Mouse (Mus musculus): Measurements from ENCODE around the gene Agbl4. TPM values are rescaled to one million over a fixed set of nuclear protein-coding genes. Genes with fewer than 3 reads are reported as not detected.

Gene Agbl4
- total and polyA plus RNA-seq, 3 experiments: not detected

GRCm38 (mm10) chr4:111442435-111443238, 1045.2 kb downstream of the Agbl4 start (continued):
- TF ChIP-seq BHLHE40 (IDR thresholded peaks at IDR 0.05; ENCODE audit: low read depth, low read length) (peak; percentile 95), CTCF (conservative IDR thresholded peaks at IDR 0.05 in 1 of 2, IDR thresholded peaks at IDR 0.05 in 1 of 2; ENCODE audit: low read depth in 2 of 2, low read length in 2 of 2) (no peak), MAFK (IDR thresholded peaks at IDR 0.05; ENCODE audit: insufficient replicate concordance, low read length) (peak; percentile 77), ELF1 (IDR thresholded peaks at IDR 0.05; ENCODE audit: low read depth, low read length) (peak; percentile 70), MYC (IDR thresholded peaks at IDR 0.05; ENCODE audit: low read depth, low read length) (peak; percentile 95)

- peak overlapping the region; percentile 55 for H3K27ac ChIP-seq (ENCODE audit: insufficient read depth, low read depth)
- no peak for TF ChIP-seq CTCF (conservative IDR thresholded peaks at IDR 0.05 in 1 of 2, IDR thresholded peaks at IDR 0.05 in 1 of 2; ENCODE audit: low read depth in 2 of 2, low read length in 2 of 2)
- no peak for TF ChIP-seq USF2 (conservative IDR thresholded peaks at IDR 0.05; ENCODE audit: low read depth, low read length)
- no peak for TF ChIP-seq TBP (conservative IDR thresholded peaks at IDR 0.05; ENCODE audit: low read depth, low read length)
- TF ChIP-seq JUND (conservative IDR thresholded peaks at IDR 0.05; ENCODE audit: low read depth, low read length): no peak
- TF ChIP-seq PAX5 (IDR thresholded peaks at IDR 0.05; ENCODE audit: low read length): no peak
- no peak for TF ChIP-seq USF1 (IDR thresholded peaks at IDR 0.05; ENCODE audit: low read depth, low read length)
- no peak for TF ChIP-seq CHD2 (IDR thresholded peaks at IDR 0.05; ENCODE audit: low read length)
- no peak for TF ChIP-seq SIN3A (IDR thresholded peaks at IDR 0.05; ENCODE audit: low read length)
- no peak for TF ChIP-seq ELF1 (IDR thresholded peaks at IDR 0.05; ENCODE audit: low read depth, low read length)
- no peak for TF ChIP-seq IRF4 (IDR thresholded peaks at IDR 0.05; ENCODE audit: low read depth, low read length)
- dilution Hi-C loops (cut with MboI; ENCODE audit: extremely low pct_ligation_motif_present, extremely low pct_unique_long_range_greater_than_20kb, low sequenced_read_pairs): no loop called here
Measured at GRCm38 (mm10) chr4:111443906-111444615, 1046.6 kb downstream of the Agbl4 start.

GRCm38 (mm10) chr4:111444616-111445160, 1047.2 kb downstream of the Agbl4 start:
- H3K9ac ChIP-seq (ENCODE audit: insufficient read depth, low read depth): no peak overlapping the region
- H3K9me3 ChIP-seq (replicated peaks; ENCODE audit: low read length): no peaks in the 10 kb centered on the region
- in situ Hi-C loops (cut with MboI; ENCODE audit: low pct_ligation_motif_present, low pct_unique_long_range_greater_than_20kb, low sequenced_read_pairs) (no loop called here), dilution Hi-C loops (cut with MboI; ENCODE audit: extremely low pct_ligation_motif_present, extremely low pct_unique_long_range_greater_than_20kb, low sequenced_read_pairs) (no loop called here)
- H3K4me3 ChIP-seq (replicated peaks in 1 of 3; ENCODE audit: low read depth in 2 of 3, low read length in 2 of 3, poor library complexity in 1 of 3): no peak overlapping the region
- H3K27ac ChIP-seq (ENCODE audit: insufficient read depth, low read depth): no peak overlapping the region
- H3K27me3 ChIP-seq (replicated peaks): no peaks in the 10 kb centered on the region
- no peak overlapping the region for H3K4me2 ChIP-seq (ENCODE audit: insufficient read depth, low read depth, poor library complexity, severe bottlenecking)
- H3K4me1 ChIP-seq (ENCODE audit: control insufficient read depth in 1 of 2, insufficient read depth in 2 of 2): peaks cover 48 to 85% of the 10 kb centered on the region in 2 experiments
- no peak for DNase-seq (ENCODE audit: extremely low read depth)
- H3K36me3 ChIP-seq (replicated peaks in 1 of 2; ENCODE audit: control insufficient read depth in 1 of 2, insufficient read depth in 1 of 2, low read length in 1 of 2): peaks cover 6 to 29% of the 10 kb centered on the region in 2 experiments
- TF ChIP-seq ZKSCAN1 (IDR thresholded peaks at IDR 0.05; ENCODE audit: borderline replicate concordance, low read depth, low read length): no peak
- no peak for TF ChIP-seq MYC (IDR thresholded peaks at IDR 0.05; ENCODE audit: low read depth, low read length)
- no peak for TF ChIP-seq ZNF384 (IDR thresholded peaks at IDR 0.05; ENCODE audit: low read depth, low read length)
- no peak for TF ChIP-seq NELFE (IDR thresholded peaks at IDR 0.05; ENCODE audit: low read depth, low read length)
- no peak for TF ChIP-seq ZMIZ1 (IDR thresholded peaks at IDR 0.05; ENCODE audit: low read depth, low read length)
- no peak for TF ChIP-seq MXI1 (IDR thresholded peaks at IDR 0.05; ENCODE audit: low read depth, low read length)
- no peak for TF ChIP-seq CHD1 (IDR thresholded peaks at IDR 0.05; ENCODE audit: low read depth, low read length)
- no peak for TF ChIP-seq MAFK (IDR thresholded peaks at IDR 0.05; ENCODE audit: insufficient replicate concordance, low read length)
- no peak for TF ChIP-seq NRF1 (IDR thresholded peaks at IDR 0.05; ENCODE audit: low read depth, low read length)
- no peak for TF ChIP-seq ZC3H11A (IDR thresholded peaks at IDR 0.05; ENCODE audit: low read depth, low read length)
- no peak for TF ChIP-seq CHD2 (IDR thresholded peaks at IDR 0.05; ENCODE audit: low read length)
- peaks cover 10% of the 10 kb centered on the region for H3K79me2 ChIP-seq (replicated peaks; ENCODE audit: control insufficient read depth, extremely low read depth, insufficient read depth, poor library complexity, severe bottlenecking)

More at GRCm38 (mm10) chr4:111443906-111444615, 1046.6 kb downstream of the Agbl4 start:
- H3K79me2 ChIP-seq (replicated peaks; ENCODE audit: control insufficient read depth, extremely low read depth, insufficient read depth, poor library complexity, severe bottlenecking): peaks cover 10% of the 10 kb centered on the region
- H3K4me3 ChIP-seq (replicated peaks in 1 of 3; ENCODE audit: low read depth in 2 of 3, low read length in 2 of 3, poor library complexity in 1 of 3): peak overlapping the region in 1 of 3 experiments; percentile 1
- in situ Hi-C loops (cut with MboI; ENCODE audit: low pct_ligation_motif_present, low pct_unique_long_range_greater_than_20kb, low sequenced_read_pairs): no loop called here
- peaks cover 48 to 81% of the 10 kb centered on the region in 2 experiments for H3K4me1 ChIP-seq (ENCODE audit: control insufficient read depth in 1 of 2, insufficient read depth in 2 of 2)
- H3K9ac ChIP-seq (ENCODE audit: insufficient read depth, low read depth): peak overlapping the region; percentile 12
- H3K4me2 ChIP-seq (ENCODE audit: insufficient read depth, low read depth, poor library complexity, severe bottlenecking): peak overlapping the region; percentile 32
- H3K36me3 ChIP-seq (replicated peaks in 1 of 2; ENCODE audit: control insufficient read depth in 1 of 2, insufficient read depth in 1 of 2, low read length in 1 of 2): peaks cover 8 to 23% of the 10 kb centered on the region in 2 experiments
- no peaks in the 10 kb centered on the region for H3K9me3 ChIP-seq (replicated peaks; ENCODE audit: low read length)
- DNase-seq (ENCODE audit: extremely low read depth): no peak
- no peaks in the 10 kb centered on the region for H3K27me3 ChIP-seq (replicated peaks)
